Mouse (Mus musculus): ENCODE data around the gene Nsd1.

Nsd1 gene

GRCm38 (mm10) chr13:55330567-55331400 is 121.2 kb downstream of the Nsd1 start:
- no peak for DNase-seq

GRCm38 (mm10) chr13:55332331-55332730 is 122.7 kb downstream of the Nsd1 start:
- no peak for DNase-seq

GRCm38 (mm10) chr13:55335701-55336100 is 126.1 kb downstream of the Nsd1 start:
- no peak for DNase-seq

GRCm38 (mm10) chr13:55337341-55337975 is 127.9 kb downstream of the Nsd1 start:
- DNase-seq = no peak

GRCm38 (mm10) chr13:55338131-55339054 is 128.8 kb downstream of the Nsd1 start:
- no peak for DNase-seq

GRCm38 (mm10) chr13:55339259-55339658 is 129.7 kb downstream of the Nsd1 start:
- no peak for DNase-seq

- DNase-seq = no peak
Observed at GRCm38 (mm10) chr13:55342469-55342868, 132.9 kb downstream of the Nsd1 start.

GRCm38 (mm10) chr13:55344286-55344685 is 134.7 kb downstream of the Nsd1 start:
- peak; percentile 40 for DNase-seq

GRCm38 (mm10) chr13:55346745-55347144 is 137.2 kb downstream of the Nsd1 start:
- DNase-seq = no peak

- no peak for DNase-seq
Observed at GRCm38 (mm10) chr13:55361145-55361544, 151.6 kb downstream of the Nsd1 start.

GRCm38 (mm10) chr13:55361974-55362452 is 152.4 kb downstream of the Nsd1 start:
- no peak for DNase-seq

GRCm38 (mm10) chr13:55362453-55363060 is 153.0 kb downstream of the Nsd1 start, which contains the start of gene Lman2:
Lman2 (minus strand) TSS chr13:55362783.
- DNase-seq = peak; percentile 98
